Mouse (Mus musculus) neutrophil, adult 5-6 weeks (primary cell): ENCODE results near the gene Dnajb4. TPM values are rescaled to one million over a fixed set of nuclear protein-coding genes. Genes with fewer than 3 reads are reported as not detected.
"Not testable (repeated sequence)": the region's sequence is repeated elsewhere in the genome, so short reads cannot be mapped to it uniquely, and the experiment has no call there.

ENCODE experiments used
- ATAC-seq: fragments of 151-379, 151-347 bp; 2 replicates; pipeline ENCODE4 v1.8.0; 2017; ENCODE audit warnings: mild to moderate bottlenecking, moderate TSS enrichment; ENCODE audit not compliant: insufficient number of reproducible peaks, poor library complexity, low FRiP score, severe bottlenecking; ENCODE audit errors: extremely low read depth
- total RNA-seq: library from RNA; stranded (forward); fragments of 200-1000 nt; gene quantifications from 2 replicates; pipeline ENCODE4 v1.2.3, GENCODE M21; 2017

The Dnajb4 gene
- total RNA-seq, 1 experiment from 2014 or later: 44.2 TPM

- no peak for ATAC-seq
These were observed 54.7 kb downstream of the Dnajb4 start for GRCm38 (mm10) chr3:152155296-152155948.

DNA sequence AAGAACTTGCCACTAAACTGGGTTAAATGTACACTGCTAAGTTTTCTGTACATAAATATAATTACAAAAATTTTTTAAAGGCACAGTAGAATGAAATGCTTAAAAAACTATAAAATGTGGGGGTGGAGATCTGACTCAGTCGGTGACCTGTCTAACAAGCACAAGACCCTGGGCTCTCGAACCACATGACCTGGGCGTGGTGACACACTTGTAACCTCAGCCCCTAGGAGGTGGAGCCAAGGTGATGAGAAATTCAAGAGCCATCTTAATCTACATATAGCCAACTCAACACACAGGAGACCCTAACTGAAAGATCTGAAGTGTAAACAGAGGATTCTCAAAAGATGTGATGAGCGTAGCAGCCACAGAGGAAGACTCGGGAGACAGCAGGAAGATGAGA is 56.0 kb downstream of the Dnajb4 start:
- ATAC-seq: no peak

GRCm38 (mm10) chr3:152153152-152153551 is 57.0 kb downstream of the Dnajb4 start:
- ATAC-seq: no peak

- ATAC-seq: no peak
These were observed 57.7 kb downstream of the Dnajb4 start for GRCm38 (mm10) chr3:152152483-152152804.

DNA sequence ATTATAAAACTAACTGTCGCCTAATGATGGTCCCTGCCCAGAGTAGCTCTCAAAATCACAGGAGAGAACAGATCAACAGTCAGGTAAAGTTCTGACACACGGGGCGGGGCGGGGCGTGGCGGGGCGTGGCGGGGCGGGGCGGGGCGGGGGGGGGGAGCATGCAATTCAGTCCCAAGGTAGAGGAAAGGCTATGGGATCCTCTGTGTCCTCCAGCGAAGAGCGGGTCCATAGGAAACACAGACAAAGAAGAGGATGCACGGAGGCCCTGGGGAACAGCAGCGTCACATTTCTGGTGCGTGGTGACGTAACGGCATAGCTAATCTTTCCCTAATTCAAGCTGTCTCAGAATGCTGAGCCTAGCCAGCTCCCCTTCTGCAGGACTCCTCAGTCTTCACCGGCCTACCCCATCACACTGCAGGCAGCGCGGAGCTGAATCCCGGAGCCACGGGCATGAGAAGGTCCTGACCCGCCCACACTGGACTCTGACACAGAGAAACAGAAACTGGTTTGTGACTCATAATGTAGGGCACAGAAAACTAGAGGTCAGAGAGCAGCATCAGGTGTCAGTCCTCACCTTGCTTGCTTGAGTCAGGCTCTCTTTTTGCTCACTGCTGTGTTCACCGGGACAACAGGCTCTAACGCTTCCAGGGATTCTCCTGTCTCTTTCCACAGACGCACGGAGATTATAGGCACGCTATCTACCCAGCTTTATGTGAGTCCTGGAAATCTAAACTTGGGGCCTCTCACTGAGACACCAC is 58.2 kb downstream of the Dnajb4 start:
- no peak for ATAC-seq

DNA sequence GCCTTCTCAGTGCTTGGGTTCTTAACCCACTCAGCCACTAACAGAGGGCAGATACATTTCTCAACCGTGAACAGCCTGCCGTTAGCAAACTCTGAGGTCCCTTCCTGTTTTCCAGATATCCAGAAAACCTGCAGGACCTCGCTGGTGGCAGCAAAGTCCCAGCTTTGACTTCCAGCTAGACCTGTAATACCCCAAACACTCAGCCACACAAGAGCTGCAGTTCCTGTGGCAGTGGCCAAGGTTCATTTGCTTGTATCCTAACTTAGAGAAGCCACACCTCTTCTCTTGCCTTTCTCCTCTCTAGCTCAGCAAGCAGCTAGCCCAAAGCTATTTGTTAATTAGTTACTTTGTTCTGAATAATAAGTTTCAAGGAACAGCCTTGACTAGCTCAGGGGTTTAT is 60.2 kb downstream of the Dnajb4 start:
- ATAC-seq: no peak

GRCm38 (mm10) chr3:152149449-152149848 is 60.7 kb downstream of the Dnajb4 start:
- ATAC-seq: no peak

- ATAC-seq: no peak
These were observed 62.8 kb downstream of the Dnajb4 start for GRCm38 (mm10) chr3:152147085-152147831.

- no peak for ATAC-seq
These were observed 64.9 kb downstream of the Dnajb4 start for GRCm38 (mm10) chr3:152145186-152145585.

- no peak for ATAC-seq
These were observed 67.0 kb downstream of the Dnajb4 start for GRCm38 (mm10) chr3:152142989-152143695.

GRCm38 (mm10) chr3:152142146-152142545 is 68.0 kb downstream of the Dnajb4 start:
- no peak for ATAC-seq

DNA sequence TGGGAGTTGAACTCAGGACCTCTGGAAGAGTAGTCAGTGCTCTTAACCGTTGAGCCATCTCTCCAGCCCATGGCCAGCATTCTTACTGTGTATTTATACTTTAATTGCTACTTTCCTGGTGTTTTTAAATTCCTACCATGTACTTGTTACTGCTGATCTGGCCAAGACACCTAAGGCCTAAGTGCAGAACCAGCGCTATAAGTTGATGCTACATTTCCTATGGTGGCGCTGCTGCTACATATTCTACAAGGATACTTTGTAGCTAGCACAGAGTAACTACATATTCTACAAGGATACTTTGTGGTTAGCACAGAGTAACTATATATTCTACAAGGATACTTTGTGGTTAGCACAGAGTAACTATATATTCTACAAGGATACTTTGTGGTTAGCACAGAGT is 70.8 kb downstream of the Dnajb4 start:
- not testable (repeated sequence) for ATAC-seq

GRCm38 (mm10) chr3:152136106-152136505 is 74.0 kb downstream of the Dnajb4 start:
- not testable (repeated sequence) for ATAC-seq

GRCm38 (mm10) chr3:152133621-152134020 is 76.5 kb downstream of the Dnajb4 start:
- ATAC-seq: no peak

DNA sequence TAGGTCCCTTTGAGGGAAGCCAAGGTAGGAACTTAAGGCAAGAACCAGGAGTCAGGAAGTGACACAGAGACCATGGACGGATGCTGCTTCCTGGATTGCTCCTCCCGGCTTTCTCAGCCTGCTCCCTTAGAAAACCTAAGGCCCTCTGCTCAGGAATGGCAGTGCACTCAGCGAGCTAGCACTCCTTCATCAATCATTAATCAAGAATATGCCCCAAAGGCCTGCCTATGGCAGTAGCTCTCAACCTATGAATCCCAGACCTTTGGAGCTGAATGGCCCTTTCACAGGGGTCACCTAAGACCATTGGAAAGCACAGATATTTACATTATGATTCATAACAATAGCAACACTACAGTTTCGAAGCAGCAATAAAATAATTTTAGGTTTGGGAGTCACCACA is 79.1 kb downstream of the Dnajb4 start:
- ATAC-seq: no peak

- not testable (repeated sequence) for ATAC-seq
These were observed 80.7 kb downstream of the Dnajb4 start for GRCm38 (mm10) chr3:152129426-152129825.

- no peak for ATAC-seq
These were observed 81.5 kb downstream of the Dnajb4 start for GRCm38 (mm10) chr3:152128631-152129030.
